Mouse (Mus musculus): ENCODE results near the gene Angel2.
A peak's percentile ranks its signal among the peaks of the same experiment; 100 is the strongest.
"Not testable (repeated sequence)": the region's sequence is repeated elsewhere in the genome, so short reads cannot be mapped to it uniquely, and the experiment has no call there.

The Angel2 gene

GRCm38 (mm10) chr1:190924812-190925211 is at the start of gene Angel2:
Angel2 (plus strand) TSS chr1:190925112.
- not testable (repeated sequence) for DNase-seq (ENCODE audit: low spot score)

GRCm38 (mm10) chr1:190875751-190876150 is 49.2 kb upstream of the Angel2 start:
- no peak for DNase-seq (ENCODE audit: low spot score)

GRCm38 (mm10) chr1:190880638-190881037 is 44.3 kb upstream of the Angel2 start:
- DNase-seq (ENCODE audit: low spot score): no peak

GRCm38 (mm10) chr1:190881422-190881821 is 43.5 kb upstream of the Angel2 start:
- peak; percentile 38 for DNase-seq (ENCODE audit: low spot score)

DNA sequence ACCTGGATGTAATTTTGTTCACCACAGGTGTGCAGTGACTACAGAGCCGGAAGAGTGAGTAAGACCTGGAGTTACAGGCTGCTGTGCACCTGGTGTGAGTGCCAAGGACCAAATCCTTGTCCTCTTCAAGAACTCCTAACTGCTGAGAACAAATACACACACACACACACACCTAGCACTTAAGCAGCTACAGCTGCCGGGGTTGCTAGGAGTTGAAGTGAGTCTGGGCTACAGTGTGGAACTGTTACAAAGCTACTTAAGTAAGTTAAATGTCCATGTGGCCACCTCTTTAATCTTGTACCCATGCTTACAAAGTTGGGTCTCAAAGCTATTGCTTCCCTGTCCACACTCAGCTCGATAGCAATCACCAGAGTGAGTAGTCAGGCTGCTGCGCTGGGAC is 38.9 kb upstream of the Angel2 start:
- DNase-seq (ENCODE audit: low spot score): no peak

DNA sequence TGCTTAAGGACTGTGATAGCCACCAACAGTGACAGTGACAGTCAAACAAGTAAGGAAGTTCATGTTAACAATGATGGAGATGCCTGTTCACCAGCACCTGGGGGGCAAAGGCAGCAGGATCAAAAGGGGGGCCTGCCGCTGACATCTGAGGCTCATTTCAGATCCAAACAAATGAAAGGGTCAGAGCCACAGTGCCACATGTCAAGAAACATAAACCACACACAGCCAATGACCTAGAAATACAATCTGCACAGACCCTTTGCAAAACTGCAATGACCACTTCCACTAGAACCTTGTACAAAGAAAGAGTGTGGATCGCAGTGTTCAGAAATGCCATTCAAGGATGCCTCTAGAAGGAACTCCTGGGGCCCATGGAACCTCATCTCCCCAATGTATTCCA is 36.9 kb upstream of the Angel2 start:
- no peak for DNase-seq (ENCODE audit: low spot score)

GRCm38 (mm10) chr1:190888646-190889045 is 36.3 kb upstream of the Angel2 start:
- no peak for DNase-seq (ENCODE audit: low spot score)

- DNase-seq (ENCODE audit: low spot score): no peak
Measured at GRCm38 (mm10) chr1:190893559-190894167, 31.2 kb upstream of the Angel2 start.

DNA sequence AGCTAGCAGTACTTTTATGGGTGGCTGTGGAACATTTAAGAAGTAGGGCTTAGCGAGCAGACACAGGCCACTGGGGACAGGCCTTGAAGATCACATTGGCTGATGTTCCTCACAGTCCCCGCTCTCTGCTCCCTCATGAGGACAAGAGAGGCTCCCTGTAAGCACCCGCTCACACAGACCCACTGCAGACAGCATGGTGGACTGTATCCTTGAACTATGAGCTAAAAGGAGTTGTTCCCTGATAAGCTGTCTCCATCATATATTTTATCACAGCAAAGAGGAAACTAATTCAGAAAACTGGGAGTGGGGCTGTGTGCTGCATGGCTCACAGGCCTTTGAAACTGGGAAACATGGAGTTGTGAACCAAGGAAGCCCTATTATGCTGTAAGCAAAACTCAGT is 26.7 kb upstream of the Angel2 start:
- DNase-seq (ENCODE audit: low spot score): no peak

DNA sequence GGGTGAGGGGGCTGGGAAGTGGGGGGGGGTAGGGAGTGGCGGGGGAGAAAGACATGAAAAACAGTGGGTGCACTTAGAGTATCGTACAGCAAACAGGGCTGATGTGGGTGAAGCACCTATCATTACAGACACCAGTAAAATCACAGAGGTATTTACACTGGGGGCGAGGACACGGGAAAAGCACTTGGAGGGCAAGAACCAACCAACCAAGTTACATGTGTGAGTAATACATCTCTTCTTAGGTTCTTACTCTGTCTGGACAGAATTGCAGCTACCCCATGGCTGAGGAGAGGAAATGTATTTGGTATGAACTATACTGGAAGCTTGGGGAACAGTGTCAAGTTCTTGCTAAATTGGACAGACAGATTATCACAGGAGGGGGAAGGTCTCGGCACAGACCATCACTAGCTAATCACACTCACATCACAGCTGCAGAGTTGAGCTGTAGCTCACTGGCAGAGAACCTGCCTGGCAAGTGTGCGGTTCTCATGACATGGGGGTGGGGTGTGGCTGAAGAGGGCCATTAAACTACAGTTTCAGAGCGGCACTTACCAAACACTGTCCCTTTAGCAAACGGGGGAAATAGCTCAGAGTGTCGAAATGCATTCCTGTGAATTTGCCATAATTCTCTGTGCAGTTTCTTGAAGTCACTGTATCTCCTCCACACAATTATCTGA is 25.9 kb upstream of the Angel2 start:
- no peak for DNase-seq (ENCODE audit: low spot score)

- no peak for DNase-seq (ENCODE audit: low spot score)
Measured at GRCm38 (mm10) chr1:190901082-190901481, 23.8 kb upstream of the Angel2 start.

DNA sequence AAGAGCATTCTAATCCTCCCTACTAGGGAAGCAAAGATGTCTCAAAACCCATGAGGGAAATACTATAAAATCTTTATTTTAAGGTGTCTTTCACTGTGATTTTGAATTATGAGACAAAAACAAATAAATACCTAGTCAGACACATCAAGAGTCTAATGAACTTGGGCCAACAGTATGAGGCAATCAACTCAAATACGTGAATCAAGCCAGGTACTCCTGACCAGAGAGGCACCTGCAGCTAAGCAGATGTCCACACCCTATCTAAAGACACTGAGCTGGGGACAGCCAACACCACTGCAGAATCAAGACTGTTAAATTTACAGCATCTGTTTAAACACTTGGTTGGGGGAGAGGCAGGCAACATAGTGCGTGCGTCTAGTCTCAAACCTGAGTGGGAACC is 20.8 kb upstream of the Angel2 start:
- DNase-seq (ENCODE audit: low spot score): no peak

GRCm38 (mm10) chr1:190904714-190905113 is 20.2 kb upstream of the Angel2 start:
- no peak for DNase-seq (ENCODE audit: low spot score)

- no peak for DNase-seq (ENCODE audit: low spot score)
Measured at GRCm38 (mm10) chr1:190910836-190911235, 14.1 kb upstream of the Angel2 start.

- DNase-seq (ENCODE audit: low spot score): peak; percentile 63
Measured at GRCm38 (mm10) chr1:190911415-190912123, 13.3 kb upstream of the Angel2 start, which contains the start of gene Rps6kc1. Rps6kc1 (minus strand) TSS chr1:190911770.

- DNase-seq (ENCODE audit: low spot score): no peak
Measured at GRCm38 (mm10) chr1:190912623-190913022, 12.3 kb upstream of the Angel2 start.

GRCm38 (mm10) chr1:190918938-190919337 is 6.0 kb upstream of the Angel2 start:
- no peak for DNase-seq (ENCODE audit: low spot score)

GRCm38 (mm10) chr1:190919725-190920469 is 5.0 kb upstream of the Angel2 start:
- DNase-seq (ENCODE audit: low spot score): no peak

DNA sequence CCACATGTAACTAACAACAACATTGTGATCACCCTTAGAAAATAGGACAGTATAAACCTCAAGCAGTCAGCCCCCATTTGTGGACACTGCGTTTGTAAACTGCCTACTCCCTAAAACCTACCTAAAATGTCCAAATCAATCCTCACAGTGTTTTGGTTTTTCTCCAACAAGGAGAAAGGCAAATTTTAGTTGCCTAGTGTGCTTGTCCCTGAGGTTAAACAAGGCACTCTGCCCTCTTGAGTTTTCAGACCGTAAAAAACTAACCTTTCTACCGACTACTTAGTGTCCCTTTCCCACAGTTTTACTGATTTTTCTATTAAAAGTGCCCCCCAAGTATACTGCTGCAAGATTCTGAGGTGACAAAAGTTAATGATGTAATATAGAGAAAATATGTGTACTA is 2.4 kb downstream of the Angel2 start:
- no peak for DNase-seq (ENCODE audit: low spot score)

- no peak for DNase-seq (ENCODE audit: low spot score)
Measured at GRCm38 (mm10) chr1:190927751-190928369, 2.9 kb downstream of the Angel2 start.

DNA sequence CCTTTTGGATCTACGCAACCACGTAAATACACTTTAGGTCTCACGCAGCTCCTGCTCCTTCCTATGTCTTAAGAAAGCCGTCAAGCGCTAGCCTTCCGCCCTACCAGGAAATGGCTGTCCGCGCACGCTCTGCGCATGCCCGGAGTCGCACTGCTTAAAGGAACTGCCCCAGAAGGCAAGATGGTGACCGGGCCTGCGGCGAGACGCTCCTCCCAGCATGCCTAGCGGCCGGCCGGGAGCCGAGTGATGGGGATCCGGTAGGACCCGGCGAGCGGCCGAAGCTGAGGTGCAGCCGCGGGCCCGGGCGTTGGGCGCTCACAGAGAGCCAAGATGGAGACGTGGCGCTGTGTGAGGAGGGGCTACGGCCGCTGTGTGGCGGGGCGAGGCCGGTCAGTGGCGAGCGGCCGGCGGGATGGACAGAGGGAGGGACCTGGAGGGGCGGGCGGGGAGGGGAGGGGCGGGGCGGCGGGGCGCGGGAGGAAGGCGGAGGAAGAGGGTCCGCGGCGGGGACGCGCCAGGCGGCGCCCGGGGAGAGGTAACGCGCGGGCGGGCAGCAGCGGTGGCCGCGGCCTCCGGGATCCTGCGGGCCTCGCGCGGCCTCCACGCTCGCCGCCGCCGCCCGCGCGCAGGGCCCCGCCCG is 3.6 kb downstream of the Angel2 start:
- DNase-seq (ENCODE audit: low spot score): peak; percentile 93

Data from ovary, postnatal 14 days (tissue).